Mouse (Mus musculus): ENCODE data around the gene 6030458C11Rik. TPM values are rescaled to one million over a fixed set of nuclear protein-coding genes. Genes with fewer than 3 reads are reported as not detected.
A peak's percentile ranks its signal among the peaks of the same experiment; 100 is the strongest.

6030458C11Rik gene
- 18.9 and 19.5 TPM in 2 replicates for polyA plus RNA-seq (2015; fragmentation: Nextera tagmentation; extraction: Ambion mirVana)

GRCm38 (mm10) chr15:12824197-12824952 is at the start of gene 6030458C11Rik, which contains the start of gene Drosha:
6030458C11Rik (minus strand) TSS chr15:12824649.
Drosha (plus strand) TSS chr15:12824815.
- Histone ChIP-seq H3K9ac (replicated peaks) (peak within 1 kb of the TSS; percentile 95), H3K9me3 (ENCODE audit: low read length) (no peaks in the 10 kb centered on the region), H3K36me3 (replicated peaks; ENCODE audit: insufficient read depth, low read length) (peaks cover 26% of the 10 kb centered on the region), H3K4me3 (ENCODE audit: low read depth, low read length) (peak within 1 kb of the TSS; percentile 95), H3K27me3 (ENCODE audit: insufficient read depth, low read length) (no peaks in the 10 kb centered on the region), H3K27ac (ENCODE audit: low read depth) (peak within 1 kb of the TSS; percentile 86), H3K4me2 (ENCODE audit: low read depth, low read length) (peak within 1 kb of the TSS; percentile 86), H3K4me1 (ENCODE audit: insufficient read depth) (peaks cover 27% of the 10 kb centered on the region)
- peak; percentile 44; the same call in 1 of the 2 replicates for TF ChIP-seq EP300 (IDR thresholded peaks at IDR 0.05; ENCODE audit: low read depth)
- no peak for TF ChIP-seq CTCF (IDR thresholded peaks at IDR 0.05; ENCODE audit: low read depth)
- 1% methylated on average over 67 of the region's 67 CpGs for WGBS (ENCODE audit: insufficient replicate concordance)
- ATAC-seq (peak; percentile 99), DNase-seq (peak; percentile 96)

DNA sequence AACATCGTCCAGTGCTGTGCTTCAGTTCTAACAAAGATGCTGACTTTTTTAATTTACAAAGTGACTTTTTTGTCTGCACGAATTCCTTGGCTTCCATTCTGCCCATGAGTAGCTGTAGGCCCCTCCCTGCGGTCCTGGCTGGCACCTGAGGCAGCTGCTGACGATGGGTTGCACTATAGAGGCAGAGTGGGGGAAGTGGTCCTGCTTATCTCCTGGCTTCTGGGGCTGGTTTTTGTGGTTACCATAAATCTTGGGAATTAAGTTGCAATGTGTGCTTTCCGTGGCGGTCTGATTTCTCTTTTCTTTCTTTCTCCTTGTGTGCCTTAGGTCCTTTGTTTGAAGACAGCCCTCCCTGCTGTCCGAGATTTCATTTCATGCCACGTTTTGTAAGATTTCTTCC is 42.8 kb upstream of the 6030458C11Rik start:
- H3K9me3 ChIP-seq (ENCODE audit: low read length): no peaks in the 10 kb centered on the region
- no peak for ATAC-seq
- no peak overlapping the region for H3K27ac ChIP-seq (ENCODE audit: low read depth)
- no peaks in the 10 kb centered on the region for H3K4me1 ChIP-seq (ENCODE audit: insufficient read depth)
- no peak overlapping the region for H3K9ac ChIP-seq (replicated peaks)
- peaks cover 35% of the 10 kb centered on the region for H3K36me3 ChIP-seq (replicated peaks; ENCODE audit: insufficient read depth, low read length)
- TF ChIP-seq EP300 (IDR thresholded peaks at IDR 0.05; ENCODE audit: low read depth) (no peak), CTCF (IDR thresholded peaks at IDR 0.05; ENCODE audit: low read depth) (no peak)
- WGBS (ENCODE audit: insufficient replicate concordance): 43% methylated on average over 8 of the region's 8 CpGs
- no peaks in the 10 kb centered on the region for H3K27me3 ChIP-seq (ENCODE audit: insufficient read depth, low read length)
- no peak overlapping the region for H3K4me2 ChIP-seq (ENCODE audit: low read depth, low read length)
- no peak overlapping the region for H3K4me3 ChIP-seq (ENCODE audit: low read depth, low read length)
- no peak for DNase-seq

GRCm38 (mm10) chr15:12865595-12866314 is 41.3 kb upstream of the 6030458C11Rik start:
- no peak overlapping the region for H3K4me3 ChIP-seq (ENCODE audit: low read depth, low read length)
- H3K27ac ChIP-seq (ENCODE audit: low read depth): 0 out of 2 replicates have a peak overlapping the region, but pooled peaks have one; percentile 32
- H3K9ac ChIP-seq (replicated peaks): no peak overlapping the region
- DNase-seq: no peak
- no peak for ATAC-seq
- H3K9me3 ChIP-seq (ENCODE audit: low read length): no peaks in the 10 kb centered on the region
- TF ChIP-seq CTCF (IDR thresholded peaks at IDR 0.05; ENCODE audit: low read depth) (no peak), EP300 (IDR thresholded peaks at IDR 0.05; ENCODE audit: low read depth) (no peak)
- H3K27me3 ChIP-seq (ENCODE audit: insufficient read depth, low read length): no peaks in the 10 kb centered on the region
- H3K36me3 ChIP-seq (replicated peaks; ENCODE audit: insufficient read depth, low read length): peaks cover 37% of the 10 kb centered on the region
- H3K4me1 ChIP-seq (ENCODE audit: insufficient read depth): no peaks in the 10 kb centered on the region
- 64% methylated on average over 7 of the region's 7 CpGs for WGBS (ENCODE audit: insufficient replicate concordance)
- no peak overlapping the region for H3K4me2 ChIP-seq (ENCODE audit: low read depth, low read length)

- no peaks in the 10 kb centered on the region for H3K9me3 ChIP-seq (ENCODE audit: low read length)
- no peak overlapping the region for H3K4me3 ChIP-seq (ENCODE audit: low read depth, low read length)
- no peak overlapping the region for H3K4me2 ChIP-seq (ENCODE audit: low read depth, low read length)
- 71% methylated on average over 1 of the region's 1 CpGs for WGBS (ENCODE audit: insufficient replicate concordance)
- H3K27me3 ChIP-seq (ENCODE audit: insufficient read depth, low read length): no peaks in the 10 kb centered on the region
- H3K9ac ChIP-seq (replicated peaks): no peak overlapping the region
- no peak overlapping the region for H3K27ac ChIP-seq (ENCODE audit: low read depth)
- ATAC-seq: no peak
- no peaks in the 10 kb centered on the region for H3K4me1 ChIP-seq (ENCODE audit: insufficient read depth)
- no peak for DNase-seq
- TF ChIP-seq EP300 (IDR thresholded peaks at IDR 0.05; ENCODE audit: low read depth) (no peak), CTCF (IDR thresholded peaks at IDR 0.05; ENCODE audit: low read depth) (no peak)
- H3K36me3 ChIP-seq (replicated peaks; ENCODE audit: insufficient read depth, low read length): peaks cover 40% of the 10 kb centered on the region
Observed at GRCm38 (mm10) chr15:12863669-12864068, 39.2 kb upstream of the 6030458C11Rik start.

GRCm38 (mm10) chr15:12862061-12862460 is 37.6 kb upstream of the 6030458C11Rik start:
- Histone ChIP-seq H3K9ac (replicated peaks) (no peak overlapping the region), H3K4me2 (ENCODE audit: low read depth, low read length) (no peak overlapping the region), H3K27ac (ENCODE audit: low read depth) (no peak overlapping the region), H3K36me3 (replicated peaks; ENCODE audit: insufficient read depth, low read length) (peaks cover 43% of the 10 kb centered on the region), H3K27me3 (ENCODE audit: insufficient read depth, low read length) (no peaks in the 10 kb centered on the region), H3K4me3 (ENCODE audit: low read depth, low read length) (no peak overlapping the region), H3K9me3 (ENCODE audit: low read length) (no peaks in the 10 kb centered on the region), H3K4me1 (ENCODE audit: insufficient read depth) (no peaks in the 10 kb centered on the region)
- DNase-seq: no peak
- ATAC-seq: no peak
- WGBS (ENCODE audit: insufficient replicate concordance): 87% methylated on average over 3 of the region's 3 CpGs
- no peak for TF ChIP-seq CTCF (IDR thresholded peaks at IDR 0.05; ENCODE audit: low read depth)

GRCm38 (mm10) chr15:12858645-12859044 is 34.2 kb upstream of the 6030458C11Rik start:
- peak; percentile 60 for ATAC-seq
- 55% methylated on average over 3 of the region's 3 CpGs for WGBS (ENCODE audit: insufficient replicate concordance)
- H3K9ac ChIP-seq (replicated peaks): no peak overlapping the region

More at GRCm38 (mm10) chr15:12858645-12859044, 34.2 kb upstream of the 6030458C11Rik start:
- Histone ChIP-seq H3K4me1 (ENCODE audit: insufficient read depth) (no peaks in the 10 kb centered on the region), H3K4me2 (ENCODE audit: low read depth, low read length) (no peak overlapping the region), H3K27ac (ENCODE audit: low read depth) (0 out of 2 replicates have a peak overlapping the region, but pooled peaks have one; percentile 8), H3K9me3 (ENCODE audit: low read length) (no peaks in the 10 kb centered on the region), H3K27me3 (ENCODE audit: insufficient read depth, low read length) (no peaks in the 10 kb centered on the region), H3K36me3 (replicated peaks; ENCODE audit: insufficient read depth, low read length) (peaks cover 56% of the 10 kb centered on the region), H3K4me3 (ENCODE audit: low read depth, low read length) (no peak overlapping the region)
- TF ChIP-seq EP300 (IDR thresholded peaks at IDR 0.05; ENCODE audit: low read depth) (no peak), CTCF (IDR thresholded peaks at IDR 0.05; ENCODE audit: low read depth) (no peak)
- no peak for DNase-seq
